Mouse (Mus musculus) testis, adult 2 months (tissue): ENCODE measurements at regions not wholly inside any gene's neighbourhood (a gene's known extent, or its start where the extent isn't known, plus 50 kb on each side); places are given as distances from the start of the nearest gene placed in this dataset.

Experiments used
- CTCF ChIP-seq: fragments of 200-500 bp; IDR thresholded peaks from 2 replicates; pipeline ENCODE4 v1.5.1; 2012; ENCODE audit warnings: low read depth, mild to moderate bottlenecking, inconsistent platforms, low read length, moderate library complexity; ENCODE audit not compliant: control insufficient read depth, insufficient read depth, insufficient replicate concordance
- POLR2A ChIP-seq: fragments of 200-500 bp; IDR thresholded peaks from 2 replicates; pipeline ENCODE4 v1.6.1; 2012; ENCODE audit warnings: low read depth, mild to moderate bottlenecking, inconsistent platforms, low read length, moderate library complexity; ENCODE audit not compliant: control insufficient read depth

DNA sequence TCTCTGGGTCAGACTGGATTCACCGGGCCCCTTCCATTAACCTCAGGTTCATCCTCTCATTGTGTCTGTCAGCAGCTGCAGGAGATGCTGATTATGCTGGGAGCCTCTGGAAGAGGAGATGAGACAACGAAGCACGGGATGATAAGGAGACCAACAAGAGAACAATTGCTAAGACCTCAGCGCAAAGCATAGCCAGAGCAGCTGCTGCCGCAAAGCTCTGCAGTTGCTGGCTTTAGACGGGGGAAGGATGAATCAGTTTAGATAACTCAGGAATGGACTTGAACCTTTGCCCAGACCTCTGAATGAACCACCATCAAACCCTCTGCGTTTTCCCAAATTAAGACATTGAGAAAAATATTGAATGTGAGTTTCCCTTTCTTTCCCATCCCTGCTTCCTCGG lies 282.7 kb upstream of the Lyplal1 start:
- no peak for TF ChIP-seq POLR2A
- no peak for TF ChIP-seq CTCF
